Mouse (Mus musculus) retina, postnatal 7 days (tissue): ENCODE results near the gene Ltf.

ENCODE experiments used
- DNase-seq: peaks from one replicate; pipeline ENCODE4 v3.0.0-alpha.2; 2012; ENCODE audit warnings: low read depth, low spot score

Gene Ltf

DNA sequence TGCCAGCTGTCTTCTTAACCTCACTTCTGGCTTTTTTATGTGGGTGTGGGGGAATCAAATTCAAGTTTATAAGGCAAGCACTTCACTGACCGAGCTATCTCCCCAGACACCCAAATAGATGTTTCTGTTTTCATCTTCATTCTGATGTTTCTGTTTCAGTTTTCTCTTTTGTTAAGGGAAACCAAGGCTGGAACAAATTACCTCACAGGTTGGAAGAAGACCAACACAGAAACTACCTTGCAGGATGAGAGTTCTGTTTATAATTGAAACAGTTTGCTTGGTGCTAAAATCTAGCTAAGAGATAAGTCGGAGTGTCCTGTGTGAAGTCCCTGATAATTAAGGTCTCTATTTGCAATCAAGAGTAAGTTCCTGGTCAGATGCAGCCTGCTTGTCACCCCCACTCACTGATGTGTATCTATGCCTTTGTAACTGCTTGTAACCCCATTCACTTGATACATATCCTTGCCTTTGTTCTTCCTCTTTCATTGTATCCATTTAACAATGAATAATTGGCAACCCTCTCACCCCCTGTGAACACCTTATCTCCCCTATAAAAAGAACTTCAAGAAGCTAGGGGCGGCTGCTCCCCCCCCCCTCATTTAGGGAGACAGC, 68.0 kb downstream of the Ltf start:
- no peak for DNase-seq

DNA sequence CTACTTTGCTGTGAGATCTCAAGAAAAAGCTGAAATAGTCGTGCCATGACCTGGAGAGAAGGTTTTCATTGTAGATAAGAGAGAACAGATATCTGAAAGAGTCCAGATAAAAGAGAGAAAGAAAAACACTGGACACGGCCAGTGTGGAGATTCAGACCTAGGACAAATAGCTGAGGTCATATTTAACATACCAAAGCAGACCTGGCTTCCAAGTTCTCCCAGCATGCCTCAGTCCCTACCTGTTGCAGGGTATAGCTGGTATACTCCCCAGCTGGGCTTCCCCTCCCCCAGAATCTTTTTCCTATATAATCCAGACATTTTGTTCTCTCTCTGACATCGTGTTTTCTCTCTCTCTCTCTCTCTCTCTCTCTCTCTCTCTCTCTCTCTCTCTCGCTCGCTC, 68.9 kb downstream of the Ltf start:
- DNase-seq, result no peak

DNA sequence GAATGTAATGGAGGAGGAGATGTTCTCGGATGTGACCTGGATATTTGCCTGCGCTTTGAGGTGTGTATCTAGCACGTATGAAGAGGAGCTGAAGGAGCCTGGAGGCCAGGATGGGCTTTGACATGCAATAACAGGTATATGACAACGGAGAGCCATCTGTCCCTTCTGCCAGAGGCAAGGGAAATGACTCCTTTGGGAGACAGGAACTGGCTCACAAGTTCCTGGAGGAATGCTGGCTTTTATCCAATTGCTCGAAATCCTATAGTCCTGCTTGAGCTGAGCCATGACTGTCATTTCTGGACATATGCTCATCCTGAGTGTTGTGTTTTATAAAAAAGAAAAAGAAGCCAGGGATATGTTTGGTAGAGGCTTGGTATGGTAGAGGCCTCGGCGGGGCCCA, 69.8 kb downstream of the Ltf start:
- no peak for DNase-seq
